Mouse (Mus musculus) ovary, postnatal 36 days (tissue): ENCODE measurements around the gene Cntrob.

Source experiments
- DNase-seq: peaks from one replicate; pipeline ENCODE4 v3.0.0; 2022; ENCODE audit warnings: low spot score, mixed read lengths

Cntrob gene

GRCm38 (mm10) chr11:69323667-69324111, at the start of gene Cntrob, which contains the start of gene Trappc1:
Gene Cntrob (minus strand): TSS chr11:69323775.
Gene Trappc1 (plus strand): TSS chr11:69323980.
- DNase-seq = peak; percentile 98

GRCm38 (mm10) chr11:69372780-69373170, 49.2 kb upstream of the Cntrob start:
- no peak for DNase-seq

GRCm38 (mm10) chr11:69372056-69372779, 48.6 kb upstream of the Cntrob start:
- no peak for DNase-seq

- no peak for DNase-seq
Measured at GRCm38 (mm10) chr11:69371601-69372000, 48.0 kb upstream of the Cntrob start.

GRCm38 (mm10) chr11:69370817-69371215, 47.2 kb upstream of the Cntrob start:
- DNase-seq = no peak

DNA sequence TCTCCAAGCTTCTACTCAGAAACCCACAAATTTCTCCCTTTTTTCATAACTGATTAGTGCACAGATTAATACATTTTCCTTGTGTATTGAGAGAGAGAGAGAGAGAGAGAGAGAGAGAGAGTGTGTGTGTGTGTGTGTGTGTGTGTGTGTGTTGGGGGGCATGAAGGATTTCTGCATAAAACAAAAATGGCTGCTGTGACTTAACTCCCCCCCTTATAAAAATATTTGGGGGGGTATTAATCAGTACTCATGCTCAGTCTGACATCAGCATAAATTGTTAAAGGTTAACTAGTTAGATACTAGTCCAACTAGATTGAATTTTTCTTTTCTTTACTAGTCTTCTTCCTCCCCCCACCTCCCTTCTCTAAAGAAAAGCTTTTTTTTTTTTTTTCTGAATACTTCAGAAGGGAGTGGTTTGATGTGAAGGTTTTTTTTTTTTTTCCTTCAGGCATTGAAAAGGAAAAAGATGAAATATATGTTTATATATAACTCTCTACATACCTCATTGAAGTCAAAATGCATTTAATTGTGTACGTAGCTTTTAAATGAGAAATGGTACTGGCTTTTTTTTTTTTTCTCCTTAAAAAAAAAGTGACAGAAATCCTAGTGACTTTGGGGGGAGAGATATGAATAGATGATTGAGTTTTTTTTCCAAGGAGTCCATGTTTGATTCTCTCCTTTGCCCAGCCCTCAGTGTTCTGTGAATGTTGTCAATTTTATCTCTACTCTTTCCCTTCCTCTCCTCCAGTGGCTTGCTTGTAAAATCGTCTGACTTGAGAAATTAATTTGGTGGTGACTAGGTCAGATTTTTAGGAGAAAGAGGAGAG, 46.6 kb upstream of the Cntrob start:
- no peak for DNase-seq

DNA sequence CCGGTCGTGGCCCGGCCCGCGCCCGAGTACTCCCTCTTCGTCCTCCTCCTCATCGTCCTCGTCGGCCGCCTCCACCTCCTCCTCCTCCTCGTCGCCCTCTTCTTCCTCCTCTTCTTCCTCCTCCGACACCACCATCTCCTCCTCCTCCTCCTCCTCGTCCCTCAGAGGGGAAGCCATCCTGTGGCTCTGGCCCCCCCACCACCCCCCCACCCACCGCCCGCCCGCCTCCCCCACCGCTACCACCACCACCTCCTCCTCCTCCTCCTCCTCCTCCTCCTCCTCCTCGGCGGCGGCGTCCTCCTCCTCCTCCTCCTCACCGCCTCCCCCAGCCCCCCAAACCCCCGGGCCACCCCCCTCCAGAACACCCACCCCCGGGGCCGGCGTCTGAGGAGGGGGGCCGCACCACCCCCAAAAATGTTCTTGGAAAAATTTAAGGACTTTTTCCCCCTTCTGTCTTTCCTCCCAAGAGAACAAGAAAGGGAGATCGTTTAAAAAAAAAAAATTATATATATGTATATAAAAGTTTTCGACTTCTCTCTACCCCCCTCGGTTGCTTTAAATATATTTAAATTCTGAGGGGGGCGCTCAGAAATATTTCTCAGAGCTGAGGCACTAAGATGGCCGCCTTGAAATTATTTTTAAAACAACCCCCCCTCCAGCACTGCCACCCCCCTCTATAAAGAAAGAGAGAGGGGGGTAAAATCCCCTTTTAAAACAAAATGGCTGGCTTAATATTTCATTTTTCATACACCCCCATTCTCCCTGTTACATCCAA, 45.8 kb upstream of the Cntrob start, which contains the start of gene Chd3:
TSS of gene Chd3 (minus strand) at position 192 of the 775 bp plus-strand sequence.
- DNase-seq = no peak

- DNase-seq = peak; percentile 65
Measured at GRCm38 (mm10) chr11:69368356-69369214, 45.0 kb upstream of the Cntrob start.

DNA sequence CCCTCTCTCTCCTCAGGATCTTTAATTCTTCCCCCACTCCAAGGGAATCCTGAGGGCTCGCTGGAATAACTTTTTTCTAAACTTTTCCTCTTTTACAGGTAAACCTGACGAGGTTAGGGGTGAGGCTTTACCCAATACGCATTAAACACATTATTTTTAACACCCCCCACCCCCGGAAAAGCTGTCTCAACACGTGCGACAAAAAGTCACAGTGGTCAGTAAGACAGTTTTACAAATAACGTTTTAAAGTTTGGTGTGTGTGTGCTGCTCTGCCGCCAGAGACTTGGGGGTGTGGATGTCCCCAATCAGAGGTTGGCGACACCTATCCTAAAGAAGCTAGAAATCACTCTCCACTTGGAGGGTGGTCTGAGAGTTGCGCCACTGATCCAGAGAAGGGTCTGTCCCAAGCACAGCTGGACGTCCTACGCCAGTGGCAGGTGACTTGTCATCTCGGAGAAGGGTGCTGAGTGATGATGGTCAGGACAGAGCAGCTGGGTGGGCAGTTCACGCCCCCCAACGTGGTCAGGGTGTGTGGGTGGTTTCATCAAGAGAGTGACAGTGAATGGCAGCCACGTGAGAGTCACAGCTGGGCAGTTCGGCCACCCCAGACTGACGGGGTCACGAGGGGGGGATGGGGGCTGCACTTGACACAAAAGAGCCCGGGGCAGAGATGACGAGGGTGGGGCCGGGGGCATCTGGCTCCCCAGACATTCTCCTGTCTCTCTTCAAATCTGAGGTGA, 44.2 kb upstream of the Cntrob start:
- DNase-seq = peak; percentile 28

DNA sequence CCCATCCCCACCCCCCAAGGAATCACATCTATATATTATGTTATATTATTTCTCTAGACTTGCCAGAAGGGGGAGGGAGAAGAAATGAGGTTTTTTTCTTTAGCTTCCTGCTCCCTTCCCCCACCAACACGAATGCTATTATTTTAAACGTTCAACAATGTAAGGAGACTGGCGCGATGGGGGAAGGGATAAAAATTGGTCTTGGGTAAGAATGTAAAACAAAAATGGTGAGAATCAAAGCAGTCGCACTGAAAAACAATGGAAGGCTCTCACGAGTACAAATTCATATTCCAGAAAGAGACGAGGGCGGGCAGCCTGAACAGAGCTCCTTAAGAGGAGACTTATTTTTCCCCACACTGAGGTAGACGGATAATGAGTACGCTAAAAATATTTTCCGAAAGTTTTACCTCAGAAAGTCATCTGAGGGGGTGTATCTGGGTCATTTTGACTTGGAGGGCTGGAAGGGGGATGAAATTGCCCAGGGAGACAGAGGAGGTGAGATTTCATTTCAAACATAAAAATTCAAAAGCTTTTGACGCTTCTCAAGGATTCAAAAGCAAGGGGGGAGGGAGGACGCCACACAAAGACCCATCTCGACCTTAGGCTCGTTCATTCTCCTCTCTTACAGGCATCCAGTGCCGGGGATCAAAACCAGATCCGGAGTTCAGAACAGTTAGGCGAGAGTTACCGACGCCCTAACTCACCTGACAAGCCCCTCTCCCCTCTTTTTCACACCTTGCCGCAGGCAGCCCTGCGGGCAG, 43.5 kb upstream of the Cntrob start:
- DNase-seq = peak; percentile 29

DNA sequence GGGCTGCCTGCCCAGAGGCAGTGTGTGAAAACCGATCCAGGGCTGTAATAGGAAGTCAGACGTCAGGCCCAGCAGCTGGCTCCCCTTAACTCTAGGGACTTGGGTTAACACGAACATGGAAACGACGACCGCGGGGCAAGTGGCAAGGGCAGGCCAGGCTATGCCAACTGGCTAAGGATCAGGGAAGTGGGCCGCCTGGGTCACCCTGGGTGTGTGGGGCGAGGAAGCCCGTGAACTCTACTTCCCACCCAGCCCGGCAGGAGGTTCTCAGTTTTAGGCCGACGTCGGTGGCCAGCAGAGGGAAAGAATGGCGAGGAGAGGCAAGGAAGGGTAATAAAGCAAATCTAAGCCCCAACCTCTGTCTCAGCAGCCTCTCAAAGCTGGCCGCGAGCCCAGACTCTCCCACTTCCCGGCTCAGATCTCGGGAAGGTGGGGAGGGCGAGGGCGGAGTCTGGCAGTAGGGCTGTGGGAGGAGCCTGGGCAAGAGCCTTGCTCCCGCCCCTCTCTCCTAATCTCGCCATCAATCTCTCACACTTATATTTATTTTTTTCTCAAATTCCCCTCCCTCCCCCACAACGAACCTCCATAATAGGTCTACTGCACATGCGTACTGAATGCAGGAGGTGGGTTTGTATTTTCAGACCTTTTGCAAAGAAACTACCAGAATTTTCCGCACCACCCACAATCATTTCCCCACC, 42.7 kb upstream of the Cntrob start:
- peak; percentile 97 for DNase-seq

DNA sequence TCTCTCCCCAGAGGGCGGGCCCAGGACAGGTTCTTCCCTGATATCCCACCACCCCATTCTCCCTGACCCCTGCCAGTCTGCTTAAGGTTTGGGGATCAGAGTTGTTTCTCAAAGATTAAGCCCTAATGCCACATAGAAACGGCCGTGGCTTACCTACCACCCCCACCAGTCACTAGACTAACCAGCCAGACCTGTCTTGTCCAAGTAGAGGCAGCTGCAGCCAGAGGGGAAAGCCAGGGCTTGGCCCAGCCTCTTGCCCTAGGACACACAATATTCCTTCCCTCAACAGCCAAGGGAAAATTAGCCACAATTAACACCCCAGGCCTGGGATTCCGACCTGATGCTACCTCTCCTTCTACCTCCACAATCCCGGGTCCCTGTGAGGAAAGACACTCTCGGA, 42.1 kb upstream of the Cntrob start:
- DNase-seq = no peak

DNA sequence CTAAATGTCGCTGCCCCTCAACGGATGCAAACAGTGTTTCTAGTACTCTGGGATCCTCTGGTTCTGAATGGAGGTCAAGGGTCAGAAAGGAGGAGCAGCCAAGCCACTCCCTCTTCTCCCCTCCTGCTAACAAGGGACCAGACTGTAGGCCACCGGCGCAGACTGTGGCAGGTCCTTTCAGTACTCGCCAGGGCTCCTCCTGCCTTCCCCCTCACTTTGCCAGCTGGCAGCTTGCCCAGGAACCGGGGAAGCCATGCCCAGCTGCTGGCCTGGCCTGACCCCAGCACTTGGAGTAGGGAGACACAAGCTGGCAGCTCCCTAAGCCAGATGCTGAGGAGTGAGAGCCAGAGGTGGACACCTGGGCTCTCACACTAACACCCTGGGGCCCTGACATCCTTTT, 41.3 kb upstream of the Cntrob start:
- DNase-seq = peak; percentile 97

DNA sequence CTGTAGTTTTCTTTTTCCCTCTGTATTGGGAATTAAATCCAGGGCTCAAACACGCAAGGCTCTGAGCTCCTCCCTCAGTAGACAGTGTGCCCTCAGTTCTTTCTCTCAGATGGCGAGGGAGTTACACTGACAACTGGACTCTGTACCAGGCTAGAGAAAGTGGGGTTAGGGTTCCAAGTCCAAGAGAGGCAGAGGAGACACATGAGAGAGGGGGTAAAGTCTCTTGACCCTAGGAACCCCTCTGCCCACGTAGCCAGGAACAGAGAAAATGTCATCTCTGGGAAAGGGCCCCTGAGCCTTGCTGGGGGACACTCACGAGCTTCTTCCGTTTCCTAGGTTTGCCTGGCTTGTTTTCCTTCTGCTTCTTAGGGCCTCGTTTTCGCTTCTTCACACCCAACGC, 40.8 kb upstream of the Cntrob start:
- no peak for DNase-seq

DNA sequence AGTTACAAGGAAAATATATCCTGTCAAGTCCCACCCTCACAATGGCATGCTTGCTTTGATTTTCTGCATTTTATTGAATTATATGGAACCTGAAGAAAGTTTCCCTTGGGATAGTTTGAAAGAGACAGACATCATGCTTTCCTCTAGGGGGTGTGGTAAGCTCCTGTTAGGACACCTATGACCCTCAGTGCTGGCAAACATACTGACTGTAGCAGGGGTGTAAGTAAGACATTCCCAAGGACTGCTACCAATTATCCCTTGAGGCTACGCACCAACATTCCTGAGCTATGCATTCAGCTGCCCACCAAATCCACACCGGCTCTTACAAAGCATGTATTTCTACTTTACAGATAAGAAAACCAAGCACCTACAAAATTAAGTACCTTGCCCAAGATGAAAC, 38.9 kb upstream of the Cntrob start:
- no peak for DNase-seq

GRCm38 (mm10) chr11:69362021-69362420, 38.4 kb upstream of the Cntrob start:
- no peak for DNase-seq

GRCm38 (mm10) chr11:69357690-69358089, 34.1 kb upstream of the Cntrob start:
- DNase-seq = no peak

GRCm38 (mm10) chr11:69356544-69356943, 33.0 kb upstream of the Cntrob start:
- DNase-seq = no peak

- no peak for DNase-seq
Measured at GRCm38 (mm10) chr11:69346441-69346840, 22.9 kb upstream of the Cntrob start.
